Mouse (Mus musculus) stomach, postnatal 0 days (tissue): ENCODE data around the gene Npr1. TPM values are rescaled to one million over a fixed set of nuclear protein-coding genes. Genes with fewer than 3 reads are reported as not detected.

Experiments used
- ATAC-seq: fragments of 200-750 bp; cut with Nextera tagmentation; 2 replicates; pipeline ENCODE4 v1.8.0; 2017; ENCODE audit not compliant: low FRiP score, low TSS enrichment
- DNase-seq: peaks from one replicate; pipeline ENCODE4 v3.0.0-alpha.2; 2016; ENCODE audit warnings: low spot score
- H3K27ac ChIP-seq: fragments of 300-500 bp; sonication (generic); replicated peaks from 2 replicates; pipeline ENCODE4 v1.5.1; 2014; ENCODE audit warnings: mild to moderate bottlenecking, control low read depth
- H3K27me3 ChIP-seq: fragments of 300-500 bp; sonication (generic); 2 replicates; pipeline ENCODE4 v1.6.1; 2014; ENCODE audit warnings: low read length; ENCODE audit not compliant: control insufficient read depth, insufficient read depth
- H3K36me3 ChIP-seq: fragments of 300-500 bp; sonication (generic); 2 replicates; pipeline ENCODE4 v1.6.1; 2014; ENCODE audit warnings: low read length, mixed read lengths; ENCODE audit not compliant: control insufficient read depth, insufficient read depth
- H3K4me1 ChIP-seq: fragments of 300-500 bp; sonication (generic); replicated peaks from 2 replicates; pipeline ENCODE4 v1.6.1; 2014; ENCODE audit warnings: antibody characterized with exemption; ENCODE audit not compliant: control insufficient read depth, insufficient read depth
- H3K4me2 ChIP-seq: fragments of 300-500 bp; sonication (generic); replicated peaks from 2 replicates; pipeline ENCODE4 v1.6.1; 2014; ENCODE audit warnings: low read depth, mild to moderate bottlenecking, control low read depth, moderate library complexity
- H3K4me3 ChIP-seq: fragments of 300-500 bp; sonication (generic); 2 replicates; pipeline ENCODE4 v1.5.1; 2014; ENCODE audit warnings: low read depth, low read length, control low read depth
- H3K9ac ChIP-seq: fragments of 300-500 bp; sonication (generic); 2 replicates; pipeline ENCODE4 v1.6.1; 2014; ENCODE audit warnings: mild to moderate bottlenecking, low read length, control low read depth, mixed read lengths
- H3K9me3 ChIP-seq: fragments of 300-500 bp; sonication (generic); 2 replicates; pipeline ENCODE4 v1.6.1; 2016; ENCODE audit warnings: low read length; ENCODE audit not compliant: control insufficient read depth
- CTCF ChIP-seq: IDR thresholded peaks from 2 replicates; pipeline ENCODE4 v1.5.1; 2016; ENCODE audit warnings: antibody characterized with exemption, low read depth, mild to moderate bottlenecking, moderate library complexity
- EP300 ChIP-seq: optimal IDR thresholded peaks from 2 replicates; pipeline ENCODE3; 2016; ENCODE audit warnings: antibody characterized with exemption
- WGBS: fragments of 180-500 bp; shearing (Covaris S2); extraction: QIAGEN DNeasy Blood & Tissue Kit; methylation state at CpG from one replicate; pipeline ENCODE4 v1.1.7; 2014; 5-methylcytosine and 5-hydroxymethylcytosine counted together
- polyA plus RNA-seq: library from polyadenylated mRNA; unstranded; fragments of >200 nt; fragmentation: Nextera tagmentation; extraction: Ambion mirVana; gene quantifications from 2 replicates; pipeline ENCODE4 v1.2.1, GENCODE M21; 2015

Gene Npr1
- polyA plus RNA-seq, 1 experiment from 2014 or later = 3.0 TPM

GRCm38 (mm10) chr3:90512276-90512675 lies 46.6 kb upstream of the Npr1 start:
- no peak for ATAC-seq

GRCm38 (mm10) chr3:90509747-90510123 lies 44.1 kb upstream of the Npr1 start:
- Histone ChIP-seq H3K4me3 (peak overlapping the region; percentile 91), H3K27ac (peak overlapping the region; percentile 8), H3K9ac (no peak overlapping the region), H3K4me2 (peak overlapping the region; percentile 21), H3K36me3 (peaks cover 3% of the 10 kb centered on the region), H3K4me1 (peaks cover 4% of the 10 kb centered on the region; the same call in 1 of the 2 replicates), H3K9me3 (no peaks in the 10 kb centered on the region), H3K27me3 (no peaks in the 10 kb centered on the region)
- no peak for DNase-seq
- WGBS = 21% methylated on average over 2 of the region's 2 CpGs
- ATAC-seq = no peak
- TF ChIP-seq CTCF (no peak), EP300 (no peak)

More at GRCm38 (mm10) chr3:90512276-90512675, 46.6 kb upstream of the Npr1 start:
- H3K27me3 ChIP-seq = no peaks in the 10 kb centered on the region
- TF ChIP-seq EP300 = no peak
- TF ChIP-seq CTCF = no peak
- H3K4me3 ChIP-seq = no peak overlapping the region
- H3K4me1 ChIP-seq = peaks cover 4% of the 10 kb centered on the region; the same call in 1 of the 2 replicates
- no peak overlapping the region for H3K4me2 ChIP-seq
- H3K9ac ChIP-seq = no peak overlapping the region
- no peak for DNase-seq
- WGBS = 84% methylated on average over 5 of the region's 5 CpGs
- no peaks in the 10 kb centered on the region for H3K9me3 ChIP-seq
- no peaks in the 10 kb centered on the region; the same call in 1 of the 2 replicates for H3K36me3 ChIP-seq
- no peak overlapping the region for H3K27ac ChIP-seq

- Histone ChIP-seq H3K9ac (peak within 1 kb of the TSS; percentile 98), H3K4me2 (peak within 1 kb of the TSS; percentile 67), H3K27ac (peak within 1 kb of the TSS; percentile 97), H3K9me3 (no peaks in the 10 kb centered on the region), H3K4me3 (peak within 1 kb of the TSS; percentile 91), H3K4me1 (peaks cover 4% of the 10 kb centered on the region; the same call in 1 of the 2 replicates), H3K36me3 (peaks cover 3% of the 10 kb centered on the region), H3K27me3 (no peaks in the 10 kb centered on the region)
- DNase-seq = peak; percentile 100
- ATAC-seq = peak; percentile 88
- peak; percentile 80 for TF ChIP-seq EP300
- no peak for TF ChIP-seq CTCF
- under 1% methylated on average over 60 of the region's 66 CpGs for WGBS
These were observed 43.5 kb upstream of the Npr1 start, which contains the start of gene Chtop for GRCm38 (mm10) chr3:90508950-90509746. TSS of gene Chtop (minus strand) at chr3:90509498.

GRCm38 (mm10) chr3:90508287-90508949 lies 42.8 kb upstream of the Npr1 start:
- peak overlapping the region; percentile 67 for H3K4me2 ChIP-seq
- H3K27me3 ChIP-seq = no peaks in the 10 kb centered on the region
- no peaks in the 10 kb centered on the region for H3K9me3 ChIP-seq
- peak overlapping the region; percentile 98 for H3K9ac ChIP-seq
- WGBS = 1% methylated on average over 20 of the region's 20 CpGs
- DNase-seq (no peak), ATAC-seq (no peak)
- H3K4me1 ChIP-seq = peaks cover 4% of the 10 kb centered on the region; the same call in 1 of the 2 replicates
- peaks cover 3% of the 10 kb centered on the region for H3K36me3 ChIP-seq
- TF ChIP-seq CTCF = peak; percentile 39
- no peak for TF ChIP-seq EP300
- H3K27ac ChIP-seq = peak overlapping the region; percentile 97
- H3K4me3 ChIP-seq = peak overlapping the region; percentile 91

- TF ChIP-seq EP300 (no peak), CTCF (no peak)
- DNase-seq (no peak), ATAC-seq (no peak)
- no peaks in the 10 kb centered on the region for H3K27me3 ChIP-seq
- no peak overlapping the region for H3K4me3 ChIP-seq
- WGBS = 58% methylated on average over 3 of the region's 3 CpGs
- no peak overlapping the region for H3K4me2 ChIP-seq
- no peak overlapping the region for H3K27ac ChIP-seq
- no peaks in the 10 kb centered on the region for H3K9me3 ChIP-seq
- peaks cover 8% of the 10 kb centered on the region for H3K36me3 ChIP-seq
- H3K4me1 ChIP-seq = peaks cover 4% of the 10 kb centered on the region; the same call in 1 of the 2 replicates
- H3K9ac ChIP-seq = no peak overlapping the region
These were observed 40.7 kb upstream of the Npr1 start for GRCm38 (mm10) chr3:90506362-90506761.

GRCm38 (mm10) chr3:90505216-90505615 lies 39.5 kb upstream of the Npr1 start:
- TF ChIP-seq EP300 (no peak), CTCF (no peak)
- peaks cover 12% of the 10 kb centered on the region for H3K36me3 ChIP-seq
- peaks cover 4% of the 10 kb centered on the region; the same call in 1 of the 2 replicates for H3K4me1 ChIP-seq
- H3K9me3 ChIP-seq = no peaks in the 10 kb centered on the region
- ATAC-seq (no peak), DNase-seq (no peak)
- no peak overlapping the region for H3K9ac ChIP-seq
- no peaks in the 10 kb centered on the region for H3K27me3 ChIP-seq
- H3K4me3 ChIP-seq = no peak overlapping the region
- no peak overlapping the region for H3K27ac ChIP-seq
- WGBS = 87% methylated on average over 5 of the region's 5 CpGs
- H3K4me2 ChIP-seq = no peak overlapping the region
